Mouse (Mus musculus) Muller cell, postnatal 12 days (primary cell): ENCODE measurements around the gene Taldo1.
"Not testable (repeated sequence)": the region's sequence is repeated elsewhere in the genome, so short reads cannot be mapped to it uniquely, and the experiment has no call there.

Experiments used
- DNase-seq: peaks from one replicate; pipeline ENCODE4 v3.0.0-alpha.2; 2015; ENCODE audit errors: inconsistent ontology term

Taldo1 gene

DNA sequence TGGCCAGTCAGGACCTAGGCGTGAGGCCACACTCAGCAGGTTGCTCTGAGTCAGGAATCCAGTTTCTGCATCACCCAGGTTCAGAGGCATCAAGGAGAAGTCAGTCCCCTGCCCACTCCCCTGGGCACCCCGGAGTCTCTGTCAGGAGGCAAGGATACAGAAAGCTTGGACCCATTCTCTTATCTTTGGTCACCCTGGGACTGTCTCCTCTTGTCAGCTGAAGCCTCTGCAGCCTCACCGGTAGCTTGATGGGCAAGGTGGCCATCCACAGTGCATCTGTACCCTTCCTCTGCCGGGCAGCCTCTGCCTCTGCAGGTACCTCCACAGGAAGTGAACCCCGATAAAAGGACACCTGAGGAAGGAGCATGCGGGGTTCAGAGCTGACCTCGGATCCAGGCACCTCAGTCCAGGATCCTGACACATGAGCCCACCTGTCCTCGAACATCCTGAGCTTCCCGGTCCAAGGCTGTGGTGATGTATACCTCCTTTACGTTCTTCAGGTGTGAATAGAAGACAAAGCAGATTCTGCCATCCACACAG lies 47.2 kb downstream of the Taldo1 start:
- no peak for DNase-seq

DNA sequence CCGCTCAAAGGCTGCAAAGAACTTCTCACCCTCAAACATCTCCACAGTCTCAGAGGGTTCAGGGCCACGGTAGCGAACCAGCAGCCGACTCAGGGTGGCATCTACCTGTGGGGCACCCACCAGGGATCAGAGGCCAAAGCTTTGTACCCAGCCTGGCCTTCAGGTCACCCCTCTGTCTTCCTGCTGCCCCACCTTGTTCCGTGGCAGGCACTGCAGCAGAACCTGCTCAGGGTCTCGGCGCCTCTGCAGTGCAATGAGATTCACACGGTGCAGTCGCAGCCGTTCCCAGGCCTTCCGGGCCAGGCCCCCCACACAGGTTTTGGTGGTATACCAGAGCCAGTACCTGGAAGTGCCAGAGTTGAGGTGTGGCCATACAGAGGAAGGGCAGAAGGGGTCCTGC lies 47.8 kb downstream of the Taldo1 start:
- DNase-seq, result no peak

DNA sequence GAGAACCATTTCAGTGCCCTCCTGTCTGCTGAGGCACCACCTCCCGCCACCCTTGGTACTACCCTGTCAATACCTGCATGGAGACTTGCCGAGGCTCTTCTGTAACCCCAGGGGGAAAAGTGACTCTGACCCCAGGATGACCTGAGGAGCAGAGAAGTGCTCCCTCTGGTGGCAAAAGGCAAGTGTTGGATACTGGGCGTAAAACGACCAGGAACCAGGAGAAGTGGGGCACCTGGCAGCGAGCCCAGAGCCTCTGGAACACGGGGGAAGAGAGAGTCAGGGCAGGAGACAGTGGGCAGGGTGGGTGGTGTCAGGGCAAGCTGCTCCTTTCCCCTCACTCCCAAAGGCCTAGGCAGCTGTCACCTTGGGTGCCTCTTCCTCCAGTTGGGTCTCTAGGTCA lies 48.6 kb downstream of the Taldo1 start:
- peak; percentile 75 for DNase-seq

DNA sequence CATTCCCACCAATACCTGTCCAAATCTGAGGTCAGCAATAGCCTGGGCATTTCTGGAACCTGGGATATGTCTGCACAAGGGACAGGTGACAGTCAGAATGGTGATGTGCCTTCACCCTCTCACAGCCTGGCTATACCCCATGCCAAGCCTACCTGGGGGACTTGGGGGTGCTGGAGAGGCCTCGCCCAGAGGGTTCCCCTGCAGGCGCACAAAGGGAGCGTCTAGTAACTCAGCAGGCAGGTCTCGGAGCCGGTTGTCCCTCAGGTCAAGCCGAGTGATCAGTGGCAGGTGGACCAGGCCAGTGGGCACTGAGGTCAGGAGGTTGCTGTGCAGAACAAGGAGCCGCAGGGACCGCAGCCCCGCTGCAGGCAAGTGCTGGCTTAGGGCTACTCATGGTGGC lies 49.5 kb downstream of the Taldo1 start:
- no peak for DNase-seq

DNA sequence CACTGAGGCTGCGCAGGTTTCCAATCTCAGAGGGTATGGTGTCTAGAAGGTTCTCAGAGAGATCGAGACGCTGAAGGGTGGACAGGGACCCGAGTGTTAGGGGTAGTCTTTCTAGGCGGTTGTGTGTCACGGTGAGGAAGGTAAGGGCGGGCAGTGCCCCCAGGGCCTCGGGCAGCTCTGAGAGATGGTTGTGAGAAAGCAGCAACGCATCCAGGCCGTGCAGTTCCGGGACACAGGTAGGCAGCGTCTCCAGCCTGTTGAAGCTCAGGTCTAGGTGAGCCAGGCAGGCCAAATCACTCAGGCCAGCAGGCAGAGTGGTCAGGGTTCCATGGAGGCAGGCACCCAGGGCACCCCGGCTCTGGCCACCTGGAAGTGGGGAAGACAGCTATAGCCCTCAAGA lies 50.2 kb downstream of the Taldo1 start:
- no peak for DNase-seq

DNA sequence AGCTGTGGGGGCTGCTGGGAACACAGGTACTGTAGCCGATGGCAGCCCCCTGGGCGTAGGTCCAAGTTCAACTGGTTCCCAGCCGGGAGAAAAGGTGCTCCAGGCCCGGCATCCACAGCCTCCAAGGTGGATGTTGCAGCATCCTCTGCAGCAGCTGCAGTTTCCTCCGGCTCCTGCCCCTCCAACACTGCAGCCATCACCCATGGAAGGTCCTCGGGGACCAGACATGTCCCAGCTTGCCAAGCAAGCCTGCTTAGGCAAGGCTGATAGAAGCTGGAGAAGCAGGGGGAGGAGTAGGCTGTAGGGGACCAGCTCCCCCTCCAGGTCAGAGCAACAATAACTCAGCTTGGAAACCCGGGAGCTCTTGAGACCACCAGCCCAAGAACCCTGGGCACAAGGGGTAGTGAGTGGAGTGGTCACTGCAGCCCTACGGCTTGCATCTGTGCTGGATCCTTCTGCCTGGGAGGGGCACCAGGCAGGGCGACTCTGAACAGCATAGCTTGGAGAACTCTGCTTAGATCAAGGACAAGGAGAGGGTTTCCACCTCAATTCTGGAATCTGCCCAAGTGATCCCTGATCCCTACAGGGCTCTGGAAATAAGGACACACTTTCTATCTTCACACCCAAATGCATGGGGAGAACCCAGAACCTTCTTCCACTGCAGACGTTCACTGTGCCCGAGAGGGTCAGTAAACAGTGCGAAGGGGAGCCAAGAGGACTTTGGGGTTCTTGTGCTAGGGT lies 51.3 kb downstream of the Taldo1 start:
- DNase-seq, result peak; percentile 69

DNA sequence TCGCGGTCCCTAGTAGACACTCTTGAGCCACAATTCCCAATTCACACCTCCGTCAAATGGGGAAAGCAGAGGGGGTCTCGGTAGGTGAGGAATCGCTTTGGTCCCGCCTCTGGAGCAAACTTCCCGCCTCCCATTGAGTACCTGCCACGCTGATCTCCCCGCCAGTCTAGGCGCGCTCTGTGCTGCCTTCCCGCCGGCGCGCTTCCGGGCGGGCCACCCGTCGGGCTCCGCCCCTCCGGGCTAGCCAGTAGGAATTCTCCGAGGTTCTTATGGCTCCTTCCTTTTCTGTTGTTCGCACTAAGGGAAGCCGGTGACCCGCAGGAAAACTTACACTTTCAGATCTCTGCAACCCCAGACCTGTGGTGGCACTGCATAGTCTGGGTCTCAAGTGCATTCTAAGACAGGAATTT lies 51.8 kb downstream of the Taldo1 start, which contains the start of gene Pidd1:
TSS of gene Pidd1 (minus strand) at position 198 of the 410 bp plus-strand sequence.
- peak; percentile 84 for DNase-seq

DNA sequence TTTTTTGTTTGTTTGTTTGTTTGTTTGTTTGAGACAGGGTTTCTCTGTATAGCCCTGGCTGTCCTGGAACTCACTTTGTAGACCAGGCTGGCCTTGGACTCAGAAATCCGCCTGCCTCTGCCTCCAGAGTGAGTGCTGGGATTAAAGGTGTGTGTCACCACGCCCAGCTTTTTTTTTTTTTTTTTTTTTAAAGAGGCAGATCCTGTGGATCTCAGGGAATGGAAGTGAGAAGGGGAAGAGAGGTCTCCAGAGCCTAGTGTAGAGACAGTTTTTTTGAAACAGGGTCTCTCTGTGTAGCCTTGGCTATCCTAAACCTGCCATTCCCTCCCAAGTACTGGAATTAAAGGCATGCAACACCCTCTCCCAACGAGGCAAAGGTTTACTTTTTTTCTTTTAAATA lies 54.4 kb downstream of the Taldo1 start:
- not testable (repeated sequence) for DNase-seq

DNA sequence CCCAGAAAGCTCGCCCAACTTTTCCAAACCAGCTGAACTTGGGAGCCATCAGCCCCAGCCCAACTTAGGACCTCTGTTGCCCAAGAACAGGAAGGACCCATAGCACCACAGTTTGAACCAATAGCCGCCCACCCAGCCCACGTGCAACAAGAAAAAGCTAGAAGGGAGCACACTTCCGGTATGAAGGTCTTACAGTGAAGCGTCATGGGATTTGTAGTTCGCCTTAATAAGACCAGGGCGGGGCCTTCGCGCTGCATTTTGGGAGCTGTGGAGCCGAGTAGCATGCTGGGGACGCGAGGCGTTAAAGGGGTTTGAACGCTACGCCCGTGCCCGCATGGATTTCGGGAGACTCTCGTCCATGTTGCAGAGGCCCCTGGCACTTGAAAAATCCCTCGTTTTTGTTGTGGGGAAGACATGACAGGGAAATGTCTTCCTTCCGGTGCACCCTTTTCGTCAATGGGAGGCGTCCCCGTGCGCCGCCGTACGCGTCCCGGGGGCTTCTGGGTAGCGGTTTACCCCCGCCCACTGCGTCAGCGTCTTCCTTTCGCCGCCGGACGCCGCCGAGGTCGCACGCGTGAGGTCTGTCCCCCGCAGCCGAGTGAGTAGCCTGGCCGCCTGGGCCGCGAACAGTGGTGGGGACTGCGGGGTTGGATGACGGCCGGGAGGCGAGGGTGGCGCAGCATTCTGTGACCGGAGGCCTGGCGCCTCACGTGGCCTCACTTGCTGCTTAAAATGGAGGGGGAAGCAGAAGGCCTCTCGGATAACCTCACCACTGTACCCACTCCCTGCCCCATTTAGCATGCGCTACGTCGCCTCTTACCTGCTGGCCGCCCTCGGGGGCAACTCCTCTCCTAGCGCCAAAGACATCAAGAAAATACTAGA lies 55.4 kb downstream of the Taldo1 start, which contains the start of gene Rplp2:
TSS of gene Rplp2 (plus strand) at position 261 of the 882 bp plus-strand sequence.
- peak; percentile 95 for DNase-seq

DNA sequence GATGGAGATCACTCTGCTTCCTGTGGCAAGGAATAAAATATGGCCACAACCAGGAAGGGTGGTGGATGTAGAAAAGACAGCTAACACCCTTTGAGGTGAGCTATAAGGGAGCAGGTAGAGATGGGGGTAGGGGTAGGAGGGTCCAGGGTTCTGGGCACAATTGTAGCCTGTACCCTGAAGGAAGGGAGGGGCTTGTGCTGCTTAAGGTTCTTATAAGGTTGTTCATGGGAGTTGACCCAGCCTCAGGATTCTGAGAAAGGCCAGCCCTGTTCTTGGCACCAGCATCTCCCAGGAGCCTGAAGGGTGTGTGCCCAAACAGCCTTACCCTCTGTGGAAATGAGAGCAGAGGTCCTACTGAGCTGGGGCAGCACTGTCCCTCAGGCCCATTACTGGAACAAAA lies 59.9 kb downstream of the Taldo1 start:
- DNase-seq, result no peak
